Mouse (Mus musculus): ENCODE measurements at regions not wholly inside any gene's neighbourhood (a gene's known extent, or its start where the extent isn't known, plus 50 kb on each side); places are given as distances from the start of the nearest gene placed in this dataset.

DNA sequence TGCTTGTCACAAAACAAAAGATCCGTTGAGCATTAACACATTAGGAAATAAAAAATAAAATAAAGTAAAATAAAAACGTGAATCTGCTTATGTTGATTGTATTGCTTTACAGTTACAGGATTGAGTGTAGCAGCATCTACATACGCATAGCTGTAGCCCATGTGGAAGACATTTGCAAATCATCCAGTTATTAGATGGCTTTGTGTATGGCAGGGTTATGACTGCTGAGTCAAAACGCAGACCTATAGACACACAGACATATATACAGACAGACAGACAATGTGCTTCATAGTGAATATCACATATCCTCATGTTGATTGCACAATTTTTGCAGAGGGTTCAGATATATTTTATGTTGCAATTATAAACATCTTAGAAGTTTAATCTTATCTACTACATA, 64.5 kb downstream of the Gm11146 start:
- no peak for DNase-seq

DNA sequence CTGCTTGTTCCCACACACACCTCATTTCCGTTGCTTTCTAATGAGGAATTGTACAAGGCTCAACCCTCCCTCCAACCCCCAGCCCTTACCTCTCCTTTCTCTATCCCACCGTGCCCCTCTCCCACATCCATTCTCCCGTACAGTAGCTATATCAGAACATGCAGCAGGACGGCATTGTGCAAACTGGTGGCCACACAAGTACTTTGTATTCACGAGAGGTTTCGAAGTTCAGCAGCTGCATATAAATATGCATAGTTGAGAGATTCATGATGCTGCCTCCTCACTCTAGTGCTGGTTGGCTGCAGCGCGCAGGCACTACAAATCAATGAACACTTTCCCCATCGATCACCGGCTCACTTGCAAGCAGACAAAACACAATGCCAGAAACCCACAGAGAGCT, 65.1 kb downstream of the Gm11146 start:
- DNase-seq: peak; percentile 14

DNA sequence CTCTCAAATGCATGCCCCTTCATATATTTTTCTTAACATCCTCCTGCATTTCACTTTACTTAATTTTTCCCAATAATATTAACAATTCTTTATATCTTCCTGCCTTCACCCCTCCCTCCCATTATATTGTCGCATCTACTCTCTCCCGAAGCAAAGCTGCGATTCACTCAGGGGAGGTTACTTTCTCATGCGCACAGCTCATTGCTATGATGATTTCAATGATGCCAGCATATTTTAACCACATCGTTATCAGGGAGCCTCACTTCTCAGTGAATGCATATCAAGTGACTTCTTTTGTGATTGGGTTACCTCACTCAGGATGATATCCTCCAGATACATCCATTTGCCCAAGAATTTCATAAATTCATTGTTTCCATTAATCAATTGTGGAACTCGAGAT, 65.6 kb downstream of the Gm11146 start:
- peak; percentile 16 for DNase-seq

DNA sequence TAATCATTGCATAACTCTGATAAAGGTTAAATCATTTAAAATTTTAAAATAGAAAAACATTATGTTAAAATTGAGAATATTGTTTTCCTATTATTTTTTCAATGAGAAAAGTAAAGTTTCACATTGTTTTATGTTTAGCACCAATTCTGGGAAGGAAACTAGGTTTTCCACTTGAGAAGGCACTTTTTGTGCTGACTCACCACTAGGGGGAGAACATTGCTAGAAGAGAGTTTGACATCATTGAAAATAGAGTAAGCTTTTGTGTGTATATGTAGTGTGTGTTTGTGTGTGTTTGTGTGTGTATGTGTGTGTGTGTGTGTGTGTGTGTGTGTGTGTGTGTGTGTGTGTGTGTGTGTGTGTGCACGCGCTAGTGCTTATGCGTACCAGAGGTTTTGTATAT, 66.9 kb downstream of the Gm11146 start:
- peak; percentile 22 for DNase-seq

DNA sequence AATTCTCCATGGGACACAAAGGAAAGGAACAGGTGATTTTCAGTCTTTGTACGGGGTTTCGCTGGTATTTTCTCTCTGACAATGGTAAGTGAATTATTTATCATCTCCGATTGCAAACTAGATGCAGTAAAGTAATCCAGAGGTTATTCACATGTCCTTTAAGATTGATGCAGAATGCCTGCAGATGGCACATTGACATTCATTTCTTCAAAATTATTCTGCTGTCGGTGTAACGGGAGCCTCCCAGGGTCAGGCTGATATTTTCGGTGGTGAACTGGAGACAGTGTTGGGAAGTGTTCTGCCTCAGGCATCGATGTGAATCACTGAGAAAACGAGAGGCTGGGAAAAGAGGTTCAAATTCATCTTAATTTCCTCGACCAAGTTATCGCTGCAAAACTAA, 70.3 kb downstream of the Gm11146 start:
- DNase-seq: no peak

GRCm38 (mm10) chr16:77527951-77528350, 73.9 kb downstream of the Gm11146 start:
- DNase-seq: no peak

DNA sequence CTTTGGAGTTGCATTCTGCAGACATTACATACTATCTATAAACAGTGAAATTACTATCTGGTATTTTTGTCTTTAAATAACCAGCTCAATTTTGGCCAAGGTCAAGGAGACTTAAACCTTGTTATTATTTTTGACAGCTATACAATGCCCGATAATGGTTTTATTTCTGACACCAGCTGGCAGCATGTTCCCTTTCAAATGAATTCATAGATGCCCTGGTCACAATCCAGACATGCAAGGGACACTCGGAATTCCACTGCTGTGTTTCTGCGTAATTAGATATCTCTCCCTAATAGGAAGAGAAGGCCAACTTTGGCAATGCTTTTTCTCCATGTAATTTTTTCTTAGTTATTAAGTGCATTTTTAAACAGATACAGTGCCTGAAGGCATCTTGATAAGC, 87.3 kb downstream of the Gm11146 start:
- DNase-seq: no peak

DNA sequence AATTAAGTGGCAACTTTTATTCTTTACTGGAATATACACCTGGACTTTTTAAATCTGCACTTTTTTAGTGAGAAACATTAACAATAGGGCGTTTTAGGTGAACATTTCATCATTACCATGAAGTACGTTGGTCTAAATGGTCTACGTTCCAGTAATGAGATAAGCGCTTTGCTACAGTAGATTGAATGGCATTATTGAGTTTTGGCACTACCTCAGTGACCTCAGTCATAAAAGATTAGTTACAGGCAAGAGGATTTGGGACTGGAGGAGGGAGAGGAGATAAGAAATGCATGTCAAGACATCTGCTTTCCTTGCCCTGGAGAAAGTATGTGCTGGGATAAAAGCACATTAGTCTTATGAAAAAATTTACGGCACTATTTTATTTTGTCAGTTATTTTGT, 98.3 kb downstream of the Gm11146 start:
- no peak for DNase-seq

- no peak for DNase-seq
These were observed 99.0 kb downstream of the Gm11146 start for GRCm38 (mm10) chr16:77502916-77503315.

- DNase-seq: no peak
These were observed 99.9 kb downstream of the Gm11146 start for GRCm38 (mm10) chr16:77502026-77502425.

DNA sequence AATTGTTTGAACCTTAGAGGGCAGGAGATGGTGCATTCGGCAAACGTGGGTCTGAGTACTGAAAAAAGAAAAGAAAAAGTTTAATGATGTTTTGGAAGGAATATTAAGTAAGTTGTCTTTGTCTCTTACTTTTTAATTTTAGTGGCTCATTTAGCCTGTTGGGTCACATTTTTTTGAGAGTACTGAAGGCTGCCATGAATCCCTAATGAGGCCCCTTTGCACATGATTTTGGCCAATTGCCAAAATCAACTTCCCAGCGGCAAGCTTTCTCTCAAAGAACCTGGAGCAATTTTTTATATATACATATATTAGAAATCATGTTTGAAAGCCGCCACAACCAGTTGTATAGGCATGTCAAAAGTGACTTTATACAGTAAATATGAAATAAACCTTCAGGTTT, 100.9 kb downstream of the Gm11146 start:
- no peak for DNase-seq

GRCm38 (mm10) chr16:77500413-77500812, 101.5 kb downstream of the Gm11146 start:
- DNase-seq: no peak

GRCm38 (mm10) chr16:77499537-77500301, 102.2 kb downstream of the Gm11146 start:
- peak; percentile 35 for DNase-seq

DNA sequence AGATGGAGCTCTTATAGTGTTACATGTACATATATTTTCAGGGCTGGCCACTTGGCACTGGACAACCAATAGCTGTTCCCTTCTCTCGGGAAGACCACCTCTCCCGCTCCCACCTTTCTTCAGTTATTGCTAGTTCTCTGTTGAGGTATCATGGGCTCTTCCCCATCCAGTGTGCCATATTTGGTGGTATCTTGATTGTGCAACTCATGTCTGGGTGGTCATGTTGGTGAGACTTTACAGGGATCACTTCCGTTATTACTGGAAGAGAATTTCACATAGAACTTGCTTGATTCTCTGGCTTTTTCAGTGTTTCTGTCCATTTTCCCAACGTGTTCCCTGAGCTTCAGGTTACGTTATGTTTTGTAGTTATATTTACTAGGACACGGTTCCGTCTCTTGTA, 106.6 kb downstream of the Gm11146 start:
- DNase-seq: no peak

GRCm38 (mm10) chr16:77494042-77494441, 107.9 kb downstream of the Gm11146 start:
- no peak for DNase-seq

DNA sequence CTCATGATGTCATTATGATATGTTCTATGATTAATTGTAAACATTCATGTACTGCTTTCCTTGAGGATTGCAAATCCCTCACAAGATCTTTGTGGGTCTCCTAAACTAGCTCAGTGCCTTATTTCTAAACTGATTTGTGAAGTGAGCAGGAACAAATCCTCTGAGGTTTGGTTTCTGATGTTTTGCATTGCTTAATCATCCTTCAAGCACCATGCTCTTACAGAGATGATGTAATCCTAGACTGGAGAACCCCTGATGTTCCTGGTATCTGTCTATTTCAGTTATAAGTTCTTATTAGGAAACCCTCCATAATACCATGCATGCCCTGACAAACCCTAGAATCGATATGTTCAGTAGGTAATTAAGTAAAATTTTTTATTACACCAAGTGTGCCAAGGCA, 113.7 kb downstream of the Gm11146 start:
- no peak for DNase-seq

- no peak for DNase-seq
These were observed 122.1 kb downstream of the Gm11146 start for GRCm38 (mm10) chr16:77479812-77480211.

GRCm38 (mm10) chr16:77471868-77472267, 130.0 kb downstream of the Gm11146 start:
- DNase-seq: no peak

DNA sequence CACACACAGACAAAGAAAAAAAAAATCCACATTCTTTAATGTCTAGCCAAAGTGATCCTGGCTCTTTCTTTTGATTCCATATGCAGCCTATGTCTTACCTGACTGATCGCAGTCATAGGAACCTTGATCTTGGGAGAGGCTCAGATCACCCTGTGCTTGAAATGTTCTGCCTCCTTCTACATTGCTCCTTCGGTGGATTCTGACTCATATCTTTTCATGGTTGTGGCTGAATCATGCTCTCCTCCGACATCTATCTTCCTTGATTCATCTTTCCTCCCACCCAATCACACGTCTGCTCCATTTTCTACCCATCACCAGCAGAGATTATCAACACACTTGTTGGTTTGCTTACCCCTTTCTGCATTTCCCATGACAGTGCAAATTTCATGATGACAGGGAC, 132.0 kb downstream of the Gm11146 start:
- DNase-seq: no peak

DNA sequence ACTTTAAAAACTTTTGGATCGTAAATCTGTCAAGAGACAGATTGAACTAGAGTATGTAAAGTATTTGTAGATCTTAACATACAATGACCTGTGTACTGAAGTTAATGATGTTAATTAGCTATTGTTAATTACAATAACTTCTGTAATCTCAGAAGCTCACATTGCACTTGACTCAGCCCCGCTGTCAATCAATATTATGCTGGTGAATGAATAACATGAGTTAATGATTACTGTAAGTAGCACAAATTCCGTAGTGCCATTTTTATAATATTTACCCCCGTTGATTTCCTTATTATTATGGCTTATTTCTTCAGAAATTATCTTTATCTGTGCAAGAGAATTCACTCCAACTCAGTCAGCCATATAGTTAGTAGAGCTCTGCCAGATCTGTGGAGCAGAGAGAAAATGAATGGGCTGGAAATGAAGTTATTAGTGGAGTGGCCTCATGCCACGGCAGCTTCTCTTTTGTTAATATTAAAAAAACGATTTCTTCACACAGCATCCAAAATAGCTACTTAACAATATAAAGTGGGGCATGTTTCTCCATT, 132.5 kb downstream of the Gm11146 start:
- DNase-seq: no peak

- DNase-seq: no peak
These were observed 134.7 kb downstream of the Gm11146 start for GRCm38 (mm10) chr16:77467216-77467615.

- DNase-seq: no peak
These were observed 137.3 kb downstream of the Gm11146 start for GRCm38 (mm10) chr16:77464623-77465022.

GRCm38 (mm10) chr16:77461922-77462321, 140.0 kb downstream of the Gm11146 start:
- no peak for DNase-seq

DNA sequence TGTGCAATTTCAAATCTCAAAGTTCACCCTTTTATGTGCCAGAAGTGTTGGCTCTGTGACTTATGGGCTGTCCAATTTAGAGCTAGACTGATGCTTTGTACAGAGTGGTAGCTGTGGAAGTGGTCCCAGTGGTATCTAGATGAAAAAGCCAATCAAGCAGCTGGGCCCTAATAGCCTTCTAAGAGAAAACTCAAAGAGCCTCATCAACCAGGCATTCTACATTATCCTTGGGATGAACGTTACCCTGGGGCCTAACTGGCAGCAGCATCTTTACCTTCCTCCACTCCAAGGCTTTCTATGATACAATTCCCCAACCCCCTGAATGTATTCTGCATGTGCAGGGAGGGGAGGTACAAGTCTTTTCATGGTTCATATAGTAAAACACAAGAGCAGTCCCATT, 140.4 kb downstream of the Gm11146 start:
- DNase-seq: no peak

- DNase-seq: no peak
These were observed 142.2 kb downstream of the Gm11146 start for GRCm38 (mm10) chr16:77459651-77460050.

All from cerebellum, adult 9-11 months (tissue).